Mouse (Mus musculus) CD8-positive naive resting alpha-beta T cell, adult 2 months (primary cell): ENCODE measurements around the gene Pfdn5.

Source experiments
- DNase-seq, 2 experiments: peaks; one replicate each; pipeline ENCODE4 v3.0.0; 2022; ENCODE audit warnings: low read depth in 2 of 2, low spot score in 2 of 2

Pfdn5 gene

GRCm38 (mm10) chr15:102326022-102326576, at the start of gene Pfdn5:
Pfdn5 (plus strand) TSS chr15:102326116.
- peak; percentile 77 for DNase-seq

GRCm38 (mm10) chr15:102278726-102279091, 47.2 kb upstream of the Pfdn5 start:
- no peak for DNase-seq

GRCm38 (mm10) chr15:102279092-102279782, 46.7 kb upstream of the Pfdn5 start, which contains the start of gene Mfsd5:
Mfsd5 (plus strand) TSS chr15:102279454.
- peak; percentile 67 to 76 for DNase-seq

GRCm38 (mm10) chr15:102279783-102280520, 46.0 kb upstream of the Pfdn5 start:
- DNase-seq = no peak

GRCm38 (mm10) chr15:102280623-102281022, 45.3 kb upstream of the Pfdn5 start:
- DNase-seq = no peak

GRCm38 (mm10) chr15:102282463-102283292, 43.2 kb upstream of the Pfdn5 start:
- no peak for DNase-seq

GRCm38 (mm10) chr15:102283648-102284047, 42.3 kb upstream of the Pfdn5 start:
- no peak for DNase-seq

- peak in 1 of 2 experiments; percentile 56 for DNase-seq
These were observed 38.5 kb upstream of the Pfdn5 start for GRCm38 (mm10) chr15:102287395-102287794.

GRCm38 (mm10) chr15:102295633-102296367, 30.1 kb upstream of the Pfdn5 start, which contains the start of gene Espl1:
Espl1 (plus strand) TSS chr15:102296266.
- DNase-seq = peak; percentile 89 to 94

- no peak for DNase-seq
These were observed 29.4 kb upstream of the Pfdn5 start for GRCm38 (mm10) chr15:102296368-102297006.

GRCm38 (mm10) chr15:102302542-102302941, 23.4 kb upstream of the Pfdn5 start:
- DNase-seq = no peak

- DNase-seq = no peak
These were observed 17.2 kb upstream of the Pfdn5 start for GRCm38 (mm10) chr15:102308717-102309116.

GRCm38 (mm10) chr15:102310074-102310845, 15.7 kb upstream of the Pfdn5 start:
- DNase-seq = no peak

GRCm38 (mm10) chr15:102311489-102311888, 14.4 kb upstream of the Pfdn5 start:
- no peak for DNase-seq

- no peak for DNase-seq
These were observed 10.6 kb upstream of the Pfdn5 start for GRCm38 (mm10) chr15:102315292-102315691.

GRCm38 (mm10) chr15:102316263-102316662, 9.7 kb upstream of the Pfdn5 start:
- peak; percentile 59 to 73 for DNase-seq

- no peak for DNase-seq
These were observed 1.1 kb upstream of the Pfdn5 start for GRCm38 (mm10) chr15:102324654-102325473.

- DNase-seq = no peak
These were observed 976 bp downstream of the Pfdn5 start for GRCm38 (mm10) chr15:102326892-102327291.
